Mouse (Mus musculus) E14TG2a.4 (cell line): ENCODE results near the gene Ppfibp1.

ENCODE experiments used
- H3K27me3 ChIP-seq: 2 replicates; pipeline ENCODE4 v1.6.1; 2014; ENCODE audit warnings: low read length, control low read depth; ENCODE audit not compliant: insufficient read depth
- H3K36me3 ChIP-seq: 2 replicates; pipeline ENCODE4 v1.6.1; 2014; ENCODE audit warnings: low read length, control low read depth; ENCODE audit not compliant: insufficient read depth
- H3K4me1 ChIP-seq: replicated peaks from 2 replicates; pipeline ENCODE4 v1.6.1; 2014; ENCODE audit warnings: low read depth, low read length, control low read depth
- H3K4me3 ChIP-seq: replicated peaks from 2 replicates; pipeline ENCODE4 v1.5.1; 2014; ENCODE audit warnings: mild to moderate bottlenecking, low read length
- H3K9me3 ChIP-seq: 2 replicates; pipeline ENCODE4 v1.6.1; 2014; ENCODE audit warnings: low read length, control low read depth
- CTCF ChIP-seq: conservative IDR thresholded peaks from 2 replicates; pipeline ENCODE4 v1.5.1; 2014; ENCODE audit warnings: low read length
- NANOG ChIP-seq: IDR thresholded peaks from 2 replicates; pipeline ENCODE4 v1.6.1; 2014; ENCODE audit warnings: borderline replicate concordance, low read length, mixed read lengths
- POU5F1 ChIP-seq: IDR thresholded peaks from 2 replicates; pipeline ENCODE4 v1.6.1; 2014; ENCODE audit warnings: low read length, borderline replicate concordance

Ppfibp1 gene

DNA sequence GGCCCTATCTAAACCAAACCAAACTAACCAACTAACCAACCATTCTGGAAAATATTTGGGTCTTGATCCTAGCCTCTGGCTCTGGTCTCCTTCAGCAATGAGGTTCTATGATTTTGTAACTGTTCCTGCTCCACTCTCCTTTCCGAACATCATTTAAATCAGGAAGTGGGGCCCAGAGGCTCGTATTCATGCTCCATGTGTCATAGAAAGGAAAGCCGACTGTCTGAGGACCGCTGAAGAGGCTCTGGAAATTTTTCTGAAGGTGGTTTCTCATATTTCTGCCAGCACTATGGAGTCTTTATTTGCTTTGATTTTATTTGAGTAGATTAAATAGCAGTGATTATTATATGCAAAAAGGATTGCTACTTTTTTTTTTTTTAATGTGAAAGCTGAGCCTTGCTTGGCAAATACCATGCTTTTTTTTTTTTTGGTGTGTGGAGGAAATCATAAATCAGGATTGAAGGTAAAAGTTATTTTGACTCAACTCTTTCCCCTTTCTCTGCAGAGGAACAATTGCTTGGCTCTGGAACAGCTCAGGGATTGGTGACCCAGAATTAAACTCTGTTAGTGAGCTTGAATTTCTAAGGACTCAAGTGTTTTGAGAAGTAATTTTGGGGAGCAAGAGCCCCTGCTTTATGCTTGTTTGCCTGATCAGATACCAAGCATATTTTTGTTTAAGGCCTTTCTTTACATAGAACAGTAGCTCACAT lies 25.4 kb downstream of the Ppfibp1 start:
- TF ChIP-seq POU5F1, result no peak
- no peak for TF ChIP-seq CTCF
- TF ChIP-seq NANOG, result no peak
- no peaks in the 10 kb centered on the region for H3K27me3 ChIP-seq
- H3K4me3 ChIP-seq, result no peak overlapping the region
- no peaks in the 10 kb centered on the region for H3K36me3 ChIP-seq
- no peaks in the 10 kb centered on the region for H3K9me3 ChIP-seq
- H3K4me1 ChIP-seq, result peaks cover 22% of the 10 kb centered on the region

DNA sequence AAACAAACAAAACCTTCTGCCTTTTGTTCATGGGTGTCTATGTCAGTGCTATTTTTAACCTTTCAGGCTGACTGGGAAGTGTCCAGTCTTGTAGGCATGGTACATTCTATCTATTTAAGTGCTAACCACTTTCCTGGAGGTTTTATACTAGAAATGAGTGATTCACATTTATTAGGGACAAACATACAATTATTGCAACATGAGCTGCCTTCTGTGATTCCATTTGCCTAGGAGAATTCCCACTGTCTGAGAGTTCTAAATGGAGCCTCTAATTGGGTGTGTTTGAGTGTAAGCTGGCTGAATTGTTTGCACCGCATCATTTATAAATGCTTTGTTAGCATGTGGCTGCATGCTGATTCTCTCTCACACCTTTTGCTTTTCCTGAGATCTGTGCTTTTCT lies 27.5 kb downstream of the Ppfibp1 start:
- Histone ChIP-seq H3K4me1 (peaks cover 22% of the 10 kb centered on the region), H3K9me3 (no peaks in the 10 kb centered on the region), H3K27me3 (no peaks in the 10 kb centered on the region), H3K4me3 (no peak overlapping the region), H3K36me3 (no peaks in the 10 kb centered on the region)
- TF ChIP-seq CTCF (no peak), NANOG (no peak), POU5F1 (no peak)

DNA sequence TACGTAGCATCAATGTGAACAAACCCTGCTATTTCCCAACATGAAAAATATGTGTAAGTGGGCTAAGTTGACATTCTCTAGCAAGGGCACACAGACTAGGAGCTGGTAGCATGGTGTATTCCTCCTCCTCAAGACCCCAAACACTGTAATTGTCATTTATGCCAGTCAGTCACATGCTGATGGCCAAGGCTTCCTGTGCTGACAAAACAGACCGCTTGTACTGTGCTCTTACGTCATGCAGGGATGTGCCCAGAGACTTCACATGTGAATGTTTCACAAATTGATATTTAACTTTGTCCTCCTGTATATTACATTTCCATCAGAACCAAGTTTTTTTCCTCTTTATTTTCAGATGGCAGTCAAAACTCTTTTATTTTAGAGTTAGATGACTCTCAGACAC lies 29.1 kb downstream of the Ppfibp1 start:
- TF ChIP-seq POU5F1, result no peak
- TF ChIP-seq NANOG, result no peak
- no peak for TF ChIP-seq CTCF
- no peaks in the 10 kb centered on the region for H3K27me3 ChIP-seq
- H3K4me3 ChIP-seq, result no peak overlapping the region
- H3K36me3 ChIP-seq, result no peaks in the 10 kb centered on the region
- H3K9me3 ChIP-seq, result no peaks in the 10 kb centered on the region
- peaks cover 11% of the 10 kb centered on the region for H3K4me1 ChIP-seq

DNA sequence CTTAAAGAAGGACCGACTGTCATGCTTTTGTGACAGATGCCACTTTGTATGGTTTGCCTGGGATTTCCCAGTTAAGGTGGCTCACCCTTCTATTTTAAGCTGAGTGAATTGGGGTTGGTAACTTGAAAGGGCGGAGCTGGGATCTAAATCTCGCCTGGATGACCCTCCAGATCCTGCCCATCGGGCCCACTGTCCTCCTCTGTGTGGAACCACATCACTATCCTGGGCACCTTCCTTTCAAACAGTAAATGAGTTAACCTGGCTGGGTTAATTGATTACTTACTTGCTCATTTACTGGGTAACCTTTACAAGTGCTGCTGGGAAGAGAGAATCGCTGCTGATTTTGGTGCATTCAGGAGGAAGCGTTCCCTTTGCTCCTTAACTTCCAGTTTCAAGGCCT lies 30.1 kb downstream of the Ppfibp1 start:
- H3K4me3 ChIP-seq, result no peak overlapping the region
- no peaks in the 10 kb centered on the region for H3K27me3 ChIP-seq
- H3K36me3 ChIP-seq, result no peaks in the 10 kb centered on the region
- H3K4me1 ChIP-seq, result peaks cover 2% of the 10 kb centered on the region
- TF ChIP-seq CTCF (no peak), NANOG (no peak), POU5F1 (no peak)
- H3K9me3 ChIP-seq, result no peaks in the 10 kb centered on the region

DNA sequence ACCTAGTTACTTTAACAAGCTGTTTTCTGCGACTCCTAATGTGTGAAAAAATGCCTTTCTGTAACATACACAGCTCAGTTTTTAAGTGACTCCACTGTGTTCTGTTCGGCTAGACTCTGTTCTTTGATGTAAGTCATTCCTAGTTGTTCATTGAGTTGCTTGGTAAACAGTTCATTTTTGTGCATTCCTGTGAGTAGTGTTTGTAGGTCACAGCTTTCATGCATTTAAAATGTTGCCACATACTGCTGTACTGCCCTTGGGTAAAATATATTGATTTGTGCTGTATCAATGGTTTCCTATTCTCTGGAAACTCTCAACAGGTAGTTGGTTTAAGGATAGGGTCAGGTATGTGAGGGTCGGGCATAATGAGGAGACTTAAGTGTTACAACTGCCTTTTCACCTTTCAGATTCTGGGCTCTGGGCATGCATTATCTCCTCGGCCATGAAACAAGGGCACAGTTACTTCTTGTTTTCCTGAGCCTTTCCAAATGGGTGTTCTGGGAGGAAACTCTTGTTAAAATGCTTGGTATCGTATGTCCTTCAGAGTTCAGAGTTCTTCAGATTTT lies 38.2 kb downstream of the Ppfibp1 start:
- Histone ChIP-seq H3K36me3 (no peaks in the 10 kb centered on the region), H3K4me1 (no peaks in the 10 kb centered on the region), H3K27me3 (no peaks in the 10 kb centered on the region), H3K9me3 (no peaks in the 10 kb centered on the region), H3K4me3 (no peak overlapping the region)
- TF ChIP-seq CTCF (no peak), NANOG (no peak), POU5F1 (no peak)

DNA sequence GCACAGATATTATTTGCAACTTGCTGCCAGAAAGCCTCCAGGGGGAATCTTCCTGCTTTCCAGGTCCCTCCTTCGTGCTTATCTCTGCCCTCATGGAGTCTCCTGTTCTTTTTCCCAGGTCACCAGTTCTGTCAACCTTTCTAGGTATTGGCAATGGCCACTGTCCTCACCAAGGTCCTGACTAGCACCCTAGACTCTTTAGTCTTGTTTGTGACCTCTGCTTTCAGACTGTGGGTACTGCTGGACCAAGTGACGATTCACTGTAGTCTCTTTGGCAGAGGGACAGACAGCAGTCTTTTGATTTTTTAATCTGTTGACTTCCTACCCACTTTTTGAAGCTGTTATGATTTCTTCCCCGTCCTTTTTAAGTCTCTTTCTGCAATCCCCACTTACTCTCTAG lies 39.8 kb downstream of the Ppfibp1 start:
- H3K4me1 ChIP-seq, result peaks cover 2% of the 10 kb centered on the region; the same call in 1 of the 2 replicates
- TF ChIP-seq NANOG (no peak), CTCF (no peak), POU5F1 (no peak)
- H3K36me3 ChIP-seq, result no peaks in the 10 kb centered on the region
- no peak overlapping the region for H3K4me3 ChIP-seq
- H3K9me3 ChIP-seq, result no peaks in the 10 kb centered on the region
- H3K27me3 ChIP-seq, result no peaks in the 10 kb centered on the region

DNA sequence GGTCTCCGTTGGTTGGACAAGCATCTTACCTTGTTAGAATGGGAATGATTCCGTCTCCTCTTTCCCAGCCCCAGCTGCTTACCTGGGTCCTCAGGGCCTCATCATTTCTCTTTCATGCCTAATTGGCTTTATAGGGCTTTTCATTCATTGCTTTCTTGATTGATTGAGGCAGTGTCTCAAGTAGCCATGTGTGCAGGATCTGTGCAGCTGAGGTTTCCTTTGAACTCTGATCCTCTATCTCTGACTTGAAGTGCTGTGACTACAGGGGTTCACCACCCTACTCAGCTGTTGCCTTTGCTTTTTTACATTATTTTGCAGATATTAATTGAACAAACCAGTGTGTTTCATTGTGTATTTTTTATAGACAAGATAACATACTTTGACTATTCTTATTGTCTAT lies 40.7 kb downstream of the Ppfibp1 start:
- no peak for TF ChIP-seq NANOG
- TF ChIP-seq POU5F1, result no peak
- no peak for TF ChIP-seq CTCF
- Histone ChIP-seq H3K27me3 (no peaks in the 10 kb centered on the region), H3K36me3 (no peaks in the 10 kb centered on the region)

DNA sequence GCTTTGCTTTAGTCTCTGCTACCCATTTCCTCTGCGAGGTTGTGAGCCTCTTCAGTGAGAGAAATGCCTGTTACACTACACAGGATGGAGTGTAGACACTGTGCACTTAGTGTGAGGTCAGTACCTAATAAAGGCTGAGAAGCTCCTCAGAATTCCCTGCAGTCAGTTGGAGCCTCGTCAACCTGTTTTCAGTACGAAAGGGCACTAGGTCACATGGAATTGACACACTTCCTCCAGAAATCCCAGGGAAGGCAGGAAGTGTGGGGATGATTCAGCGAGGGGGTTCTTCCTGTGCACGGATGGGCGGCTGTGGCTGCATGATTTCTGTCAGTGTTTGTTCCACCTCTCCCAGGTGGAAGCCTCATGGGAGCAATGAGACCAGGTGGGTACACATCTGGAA lies 44.8 kb downstream of the Ppfibp1 start:
- peaks cover 5% of the 10 kb centered on the region; the same call in 1 of the 2 replicates for H3K4me1 ChIP-seq
- TF ChIP-seq CTCF, result no peak
- no peak for TF ChIP-seq POU5F1
- no peak for TF ChIP-seq NANOG
- no peaks in the 10 kb centered on the region for H3K27me3 ChIP-seq
- H3K4me3 ChIP-seq, result no peak overlapping the region
- no peaks in the 10 kb centered on the region for H3K36me3 ChIP-seq
- no peaks in the 10 kb centered on the region for H3K9me3 ChIP-seq

More for the DNA sequence above, 40.7 kb downstream of the Ppfibp1 start:
- Histone ChIP-seq H3K4me1 (peaks cover 5% of the 10 kb centered on the region; the same call in 1 of the 2 replicates), H3K4me3 (no peak overlapping the region), H3K9me3 (no peaks in the 10 kb centered on the region)
